Mouse (Mus musculus): ENCODE measurements around the gene Srl.

GRCm38 (mm10) chr16:4492777-4493563 is 48.6 kb downstream of the Srl start:
- TF ChIP-seq CTCF (IDR thresholded peaks at IDR 0.05; ENCODE audit: extremely low read depth, insufficient read depth, insufficient read length, insufficient replicate concordance) = no peak
- TF ChIP-seq POLR2A (IDR thresholded peaks at IDR 0.05; ENCODE audit: low read depth, low read length) = no peak
